Comparison of ENCODE assay signal across 18 mouse cellular contexts in the genomic region with DNA sequence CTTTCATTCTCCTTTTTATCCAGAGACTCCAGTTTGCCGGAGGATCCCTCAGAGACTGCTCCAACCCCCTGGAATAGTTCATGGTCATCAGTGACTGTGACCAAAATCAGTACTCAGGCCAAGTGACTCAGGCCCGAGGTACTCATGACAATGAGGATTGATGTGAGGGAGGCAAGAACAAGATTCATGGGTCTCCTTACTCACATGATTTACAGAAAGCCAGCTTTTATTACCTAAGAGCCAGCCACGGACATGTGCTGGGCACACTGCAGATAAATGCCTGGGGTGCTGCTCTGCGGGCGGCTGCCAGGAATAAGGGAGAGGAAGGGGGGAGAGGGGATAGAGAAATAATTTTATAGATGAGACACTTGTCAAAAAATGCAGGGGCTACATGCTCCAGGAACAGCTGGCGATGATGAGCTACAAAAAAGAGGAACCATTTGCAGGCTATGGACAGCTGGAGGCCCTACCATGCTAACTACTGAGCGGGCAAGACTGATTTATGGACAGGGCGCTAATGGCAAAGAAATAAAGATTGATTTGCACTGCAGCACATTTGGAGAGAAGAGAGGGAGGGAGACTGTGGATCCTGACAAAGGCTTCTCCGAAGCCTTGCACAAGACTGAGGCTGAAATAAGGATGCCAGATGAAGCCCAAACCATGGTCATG.
DNase-seq lines count a peak whose midpoint lies in the region; ATAC-seq lines count a peak whose summit lies in the region.
"Had no signal": no experiment of that assay in that cellular context is flagged by ENCODE, and none has a peak within 500 bp of the region (broad histone marks: within the 10 kb centered on the region; RNA-seq: fewer than 3 reads in every experiment).

No protein-coding gene starts in this region.

- H3K27ac ChIP-seq in midbrain, embryonic 11.5 days (ENCODE audit: low read depth, low read length) = no peak overlapping the region
- no peak overlapping the region for H3K27ac ChIP-seq in midbrain, embryonic 15.5 days
- H3K27ac ChIP-seq in hindbrain, embryonic 15.5 days (replicated peaks) = peak overlapping the region; percentile 69
- peak overlapping the region; percentile 75; the same call in 1 of the 2 replicates for H3K27ac ChIP-seq in neural tube, embryonic 14.5 days (ENCODE audit: low read depth, low read length)
- H3K27ac ChIP-seq: forebrain, embryonic 13.5 days; heart, embryonic 15.5 days; liver, embryonic 15.5 days; stomach, postnatal 0 days had no signal

- H3K9ac ChIP-seq in midbrain, embryonic 11.5 days (ENCODE audit: low read length) = no peak overlapping the region
- H3K9ac ChIP-seq in midbrain, embryonic 15.5 days = no peak overlapping the region
- no peak overlapping the region for H3K9ac ChIP-seq in hindbrain, embryonic 15.5 days
- H3K9ac ChIP-seq in neural tube, embryonic 14.5 days (replicated peaks; ENCODE audit: low read depth, low read length) = no peak overlapping the region
- H3K9ac ChIP-seq: forebrain, embryonic 13.5 days; heart, embryonic 15.5 days; liver, embryonic 15.5 days had no signal

- WGBS in midbrain, embryonic 11.5 days = 90% methylated on average over 9 of the region's 9 CpGs
- WGBS in midbrain, embryonic 15.5 days = 78% methylated on average over 9 of the region's 9 CpGs
- WGBS in hindbrain, embryonic 15.5 days = 48% methylated on average over 9 of the region's 9 CpGs
- 10% methylated on average over 9 of the region's 9 CpGs for WGBS in neural tube, embryonic 14.5 days

- H3K4me1 ChIP-seq in midbrain, embryonic 11.5 days (ENCODE audit: control insufficient read depth, insufficient read depth, low read length) = 0 out of 2 replicates have a peak, but pooled peaks cover 2% of the 10 kb centered on the region
- peaks cover 7% of the 10 kb centered on the region; the same call in 1 of the 2 replicates for H3K4me1 ChIP-seq in midbrain, embryonic 15.5 days
- peaks cover 8% of the 10 kb centered on the region for H3K4me1 ChIP-seq in hindbrain, embryonic 15.5 days (replicated peaks)
- peaks cover 7% of the 10 kb centered on the region; the same call in 1 of the 2 replicates for H3K4me1 ChIP-seq in neural tube, embryonic 14.5 days (ENCODE audit: control insufficient read depth, insufficient read depth, low read length)
- H3K4me1 ChIP-seq: forebrain, embryonic 13.5 days; heart, embryonic 15.5 days; liver, embryonic 15.5 days; megakaryocyte, embryonic 14.5 days had no signal

- no peaks in the 10 kb centered on the region for H3K27me3 ChIP-seq in midbrain, embryonic 11.5 days (ENCODE audit: control insufficient read depth, insufficient read depth, low read length)
- H3K27me3 ChIP-seq in midbrain, embryonic 15.5 days (replicated peaks) = no peaks in the 10 kb centered on the region
- no peaks in the 10 kb centered on the region for H3K27me3 ChIP-seq in hindbrain, embryonic 15.5 days
- H3K27me3 ChIP-seq in neural tube, embryonic 14.5 days (ENCODE audit: control insufficient read depth, insufficient read depth, low read length) = no peaks in the 10 kb centered on the region
- H3K27me3 ChIP-seq: forebrain, embryonic 13.5 days; heart, embryonic 15.5 days; liver, embryonic 15.5 days; megakaryocyte, embryonic 14.5 days had no signal

- ATAC-seq in midbrain, embryonic 11.5 days (ENCODE audit: low FRiP score) = no peak
- no peak for ATAC-seq in midbrain, embryonic 15.5 days (replicated peaks)
- ATAC-seq in hindbrain, embryonic 15.5 days (ENCODE audit: low FRiP score, low read depth) = peak; percentile 65; the same call in 1 of the 2 replicates
- peak; percentile 90 for ATAC-seq in neural tube, embryonic 14.5 days (ENCODE audit: low read depth)
- no peak for ATAC-seq in CD4-positive, CD25-positive, alpha-beta regulatory T cell, adult 4 months
- ATAC-seq: forebrain, embryonic 13.5 days had no signal

- no peaks in the 10 kb centered on the region for H3K9me3 ChIP-seq in midbrain, embryonic 11.5 days (ENCODE audit: control insufficient read depth, low read length)
- H3K9me3 ChIP-seq in midbrain, embryonic 15.5 days = no peaks in the 10 kb centered on the region
- H3K9me3 ChIP-seq in hindbrain, embryonic 15.5 days = no peaks in the 10 kb centered on the region
- no peaks in the 10 kb centered on the region for H3K9me3 ChIP-seq in neural tube, embryonic 14.5 days (ENCODE audit: control insufficient read depth, low read length)
- H3K9me3 ChIP-seq: forebrain, embryonic 13.5 days; heart, embryonic 15.5 days; liver, embryonic 15.5 days had no signal

- DNase-seq in midbrain, embryonic 11.5 days (ENCODE audit: low spot score, missing footprints) = peak; percentile 70
- peak; percentile 47 for DNase-seq in embryo, embryonic 10.5 days (ENCODE audit: low spot score)
- DNase-seq in gastrocnemius, adult 8-10 months (ENCODE audit: low spot score in 2 of 2) = no peak
- DNase-seq in kidney, adult 9 months = no peak
- DNase-seq: cerebellum, adult 8-10 months; heart, adult 18-20 months; kidney, adult 11 months; kidney, postnatal 4 days; lung, postnatal 10 days had no signal

- H3K4me2 ChIP-seq in midbrain, embryonic 11.5 days = no peak overlapping the region
- no peak overlapping the region for H3K4me2 ChIP-seq in midbrain, embryonic 15.5 days
- H3K4me2 ChIP-seq in hindbrain, embryonic 15.5 days = no peak overlapping the region
- H3K4me2 ChIP-seq in neural tube, embryonic 14.5 days (ENCODE audit: low read depth, low read length) = peak overlapping the region; percentile 16; the same call in 1 of the 2 replicates
- H3K4me2 ChIP-seq: forebrain, embryonic 13.5 days; heart, embryonic 15.5 days; liver, embryonic 15.5 days had no signal

- H3K36me3 ChIP-seq in midbrain, embryonic 11.5 days (ENCODE audit: control insufficient read depth, insufficient read depth, low read length) = no peaks in the 10 kb centered on the region
- H3K36me3 ChIP-seq in midbrain, embryonic 15.5 days (replicated peaks) = no peaks in the 10 kb centered on the region
- no peaks in the 10 kb centered on the region for H3K36me3 ChIP-seq in hindbrain, embryonic 15.5 days
- H3K36me3 ChIP-seq in neural tube, embryonic 14.5 days (ENCODE audit: control insufficient read depth, insufficient read depth, low read length) = no peaks in the 10 kb centered on the region
- H3K36me3 ChIP-seq: heart, embryonic 15.5 days; liver, embryonic 15.5 days had no signal

- no peak overlapping the region for H3K4me3 ChIP-seq in midbrain, embryonic 11.5 days (ENCODE audit: low read depth, low read length)
- no peak overlapping the region for H3K4me3 ChIP-seq in midbrain, embryonic 15.5 days
- no peak overlapping the region for H3K4me3 ChIP-seq in hindbrain, embryonic 15.5 days
- no peak overlapping the region for H3K4me3 ChIP-seq in neural tube, embryonic 14.5 days (ENCODE audit: low read depth, low read length)
- H3K4me3 ChIP-seq: forebrain, embryonic 13.5 days; heart, embryonic 15.5 days; liver, embryonic 15.5 days; megakaryocyte, embryonic 14.5 days had no signal

Comparison
In these comparisons a context has a peak if more than half of its experiments do, and no peak if none do; other contexts are left out.
1. ATAC-seq: peak in hindbrain, embryonic 15.5 days (single experiment) and neural tube, embryonic 14.5 days (single experiment); none in midbrain, embryonic 11.5 days (single experiment), midbrain, embryonic 15.5 days (single experiment) and CD4-positive, CD25-positive, alpha-beta regulatory T cell, adult 4 months (single experiment).
2. DNase-seq: peak in midbrain, embryonic 11.5 days (single experiment) and embryo, embryonic 10.5 days (single experiment); none in gastrocnemius, adult 8-10 months (0 of 2) and kidney, adult 9 months (single experiment).
3. H3K27ac ChIP-seq: peak in hindbrain, embryonic 15.5 days (single experiment) and neural tube, embryonic 14.5 days (single experiment); none in midbrain, embryonic 11.5 days (single experiment) and midbrain, embryonic 15.5 days (single experiment).